Mouse (Mus musculus): ENCODE measurements around the gene Msmo1.

The Msmo1 gene

GRCm38 (mm10) chr8:64707481-64707880, 26.1 kb downstream of the Msmo1 start:
- DNase-seq = no peak

- no peak for DNase-seq
Measured at GRCm38 (mm10) chr8:64703191-64703590, 30.4 kb downstream of the Msmo1 start.

- peak; percentile 94 to 96 for DNase-seq
Measured at GRCm38 (mm10) chr8:64692651-64693201, 40.9 kb downstream of the Msmo1 start, which contains the start of gene Cpe. Gene Cpe, minus strand, starts transcription at chr8:64693054.

GRCm38 (mm10) chr8:64691591-64692401, 41.8 kb downstream of the Msmo1 start:
- DNase-seq = no peak

GRCm38 (mm10) chr8:64690845-64691244, 42.7 kb downstream of the Msmo1 start:
- DNase-seq = peak in 1 of 2 experiments; percentile 40

GRCm38 (mm10) chr8:64690306-64690705, 43.3 kb downstream of the Msmo1 start:
- DNase-seq = peak in 1 of 2 experiments; percentile 12

GRCm38 (mm10) chr8:64688741-64689140, 44.9 kb downstream of the Msmo1 start:
- no peak for DNase-seq

GRCm38 (mm10) chr8:64688161-64688560, 45.4 kb downstream of the Msmo1 start:
- DNase-seq = peak in 1 of 2 experiments; percentile 35

GRCm38 (mm10) chr8:64682501-64682900, 51.1 kb downstream of the Msmo1 start:
- no peak for DNase-seq

- DNase-seq = no peak
Measured at GRCm38 (mm10) chr8:64676381-64676780, 57.2 kb downstream of the Msmo1 start.

- DNase-seq = no peak
Measured at GRCm38 (mm10) chr8:64674951-64675585, 58.5 kb downstream of the Msmo1 start.

GRCm38 (mm10) chr8:64672920-64673319, 60.7 kb downstream of the Msmo1 start:
- no peak for DNase-seq

- DNase-seq = no peak
Measured at GRCm38 (mm10) chr8:64671937-64672336, 61.7 kb downstream of the Msmo1 start.

Data from cerebellum, postnatal 10 days (tissue).